Mouse (Mus musculus) cortical plate, adult 2 months (tissue): ENCODE measurements around the gene Nod2.

Experiments used
- CTCF ChIP-seq: fragments of 200-500 bp; IDR thresholded peaks from 2 replicates; pipeline ENCODE4 v1.5.1; 2011; ENCODE audit warnings: mild to moderate bottlenecking, control low read depth, low read length; ENCODE audit not compliant: insufficient read depth; ENCODE audit errors: extremely low read depth
- POLR2A ChIP-seq: fragments of 200-500 bp; IDR thresholded peaks from 2 replicates; pipeline ENCODE4 v1.6.1; 2011; ENCODE audit warnings: mild to moderate bottlenecking, low read length, control low read depth; ENCODE audit not compliant: insufficient read depth; ENCODE audit errors: extremely low read depth

GRCm38 (mm10) chr8:88619513-88619912, 27.6 kb upstream of the Nod2 start:
- TF ChIP-seq CTCF (peak; percentile 23; the same call in 1 of the 2 replicates), POLR2A (no peak)
